Mouse (Mus musculus) hindbrain, embryonic 15.5 days (tissue): ENCODE results near the gene Coq10a. TPM values are rescaled to one million over a fixed set of nuclear protein-coding genes. Genes with fewer than 3 reads are reported as not detected.
"Not testable (repeated sequence)": the region's sequence is repeated elsewhere in the genome, so short reads cannot be mapped to it uniquely, and the experiment has no call there.

Experiments used
- ATAC-seq: fragments of 200-750 bp; cut with Nextera tagmentation; 2 replicates; pipeline ENCODE4 v1.8.0; 2017; ENCODE audit warnings: low read depth, moderate number of reproducible peaks, moderate TSS enrichment; ENCODE audit not compliant: low FRiP score
- H3K27ac ChIP-seq: fragments of 300-500 bp; sonication (generic); replicated peaks from 2 replicates; pipeline ENCODE4 v1.5.1; 2015; ENCODE audit warnings: mild to moderate bottlenecking, inconsistent platforms
- H3K27me3 ChIP-seq: fragments of 300-500 bp; sonication (generic); 2 replicates; pipeline ENCODE4 v1.6.1; 2015; ENCODE audit warnings: control low read depth, inconsistent platforms
- H3K36me3 ChIP-seq: fragments of 300-500 bp; sonication (generic); 2 replicates; pipeline ENCODE4 v1.6.1; 2015; ENCODE audit warnings: control low read depth, inconsistent platforms
- H3K4me1 ChIP-seq: fragments of 300-500 bp; sonication (generic); replicated peaks from 2 replicates; pipeline ENCODE4 v1.6.1; 2015; ENCODE audit warnings: control low read depth, inconsistent platforms
- H3K4me2 ChIP-seq: fragments of 300-500 bp; sonication (generic); 2 replicates; pipeline ENCODE4 v1.6.1; 2015; ENCODE audit warnings: moderate library complexity, mild to moderate bottlenecking, inconsistent platforms
- H3K4me3 ChIP-seq: fragments of 300-500 bp; sonication (generic); 2 replicates; pipeline ENCODE4 v1.5.1; 2015; ENCODE audit warnings: mild to moderate bottlenecking, inconsistent platforms
- H3K9ac ChIP-seq: fragments of 300-500 bp; sonication (generic); 2 replicates; pipeline ENCODE4 v1.6.1; 2015; ENCODE audit warnings: inconsistent platforms
- H3K9me3 ChIP-seq: fragments of 300-500 bp; sonication (generic); 2 replicates; pipeline ENCODE4 v1.6.1; 2016; ENCODE audit warnings: control low read depth, inconsistent platforms
- WGBS: fragments of 180-500 bp; shearing (Covaris S2); methylation state at CpG from one replicate; pipeline ENCODE4 v1.1.7; 2015; 5-methylcytosine and 5-hydroxymethylcytosine counted together
- polyA plus RNA-seq: library from polyadenylated mRNA; unstranded; fragments of >200 nt; fragmentation: Nextera tagmentation; extraction: Ambion mirVana; gene quantifications from 2 replicates; pipeline ENCODE4 v1.2.1, GENCODE M21; 2015

Coq10a gene
- polyA plus RNA-seq, 1 experiment from 2014 or later = 41.9 TPM

DNA sequence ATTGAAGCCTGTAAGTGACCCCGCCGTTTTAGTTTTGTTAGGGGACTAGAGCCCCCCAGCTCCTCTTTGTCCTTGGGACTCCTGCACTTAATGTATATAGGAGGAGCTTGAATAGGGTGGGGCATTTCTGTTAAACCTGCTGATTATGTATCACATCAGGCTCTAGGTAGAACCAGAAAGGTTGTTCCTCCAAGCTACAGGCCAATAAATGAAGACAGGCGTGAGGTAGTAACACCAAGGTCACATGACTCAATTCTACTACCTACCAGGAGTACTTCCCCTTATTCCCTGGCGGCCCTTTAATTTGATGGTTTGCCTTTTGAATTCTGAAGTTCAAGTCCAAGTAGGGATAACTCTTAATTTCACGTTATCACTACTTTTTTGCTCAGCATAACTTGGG is 30.4 kb downstream of the Coq10a start:
- H3K4me3 ChIP-seq = peak overlapping the region; percentile 100
- H3K9me3 ChIP-seq = no peaks in the 10 kb centered on the region
- H3K27ac ChIP-seq = peak overlapping the region; percentile 98
- H3K4me1 ChIP-seq = peaks cover 33% of the 10 kb centered on the region
- H3K4me2 ChIP-seq = peak overlapping the region; percentile 93
- H3K36me3 ChIP-seq = no peaks in the 10 kb centered on the region
- no peaks in the 10 kb centered on the region for H3K27me3 ChIP-seq
- ATAC-seq = no peak
- 30% methylated on average over 5 of the region's 5 CpGs for WGBS
- H3K9ac ChIP-seq = peak overlapping the region; percentile 99

GRCm38 (mm10) chr10:128337306-128338181 is 31.3 kb downstream of the Coq10a start, which contains the start of gene Cs:
TSS of gene Cs (plus strand) at chr10:128337734.
- ATAC-seq = peak; percentile 99

DNA sequence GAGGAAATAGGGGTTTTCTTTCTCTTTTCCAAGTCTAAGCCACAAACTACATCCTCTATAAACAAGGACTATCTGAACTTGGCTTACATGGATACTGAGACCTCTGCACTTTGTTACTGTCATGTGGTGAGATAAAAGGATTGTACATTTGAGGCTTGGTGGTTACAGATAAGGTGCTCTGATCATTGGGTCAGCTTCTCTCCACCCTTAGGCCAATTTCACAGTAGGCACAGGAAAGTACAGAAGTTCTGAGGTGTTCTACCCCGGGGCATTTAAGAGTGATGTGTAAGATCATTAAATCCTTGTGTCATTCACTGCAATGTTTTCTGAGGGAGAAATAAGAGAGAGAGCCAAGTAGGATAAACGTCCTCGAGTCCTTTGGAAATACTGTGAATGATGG is 32.2 kb downstream of the Coq10a start:
- Histone ChIP-seq H3K4me1 (peaks cover 31% of the 10 kb centered on the region), H3K4me3 (peak overlapping the region; percentile 100), H3K9me3 (no peaks in the 10 kb centered on the region), H3K27ac (peak overlapping the region; percentile 98; the same call in 1 of the 2 replicates), H3K36me3 (no peaks in the 10 kb centered on the region), H3K9ac (no peak overlapping the region), H3K27me3 (no peaks in the 10 kb centered on the region), H3K4me2 (peak overlapping the region; percentile 93)
- 86% methylated on average over 3 of the region's 3 CpGs for WGBS
- ATAC-seq = no peak

More at GRCm38 (mm10) chr10:128337306-128338181, 31.3 kb downstream of the Coq10a start, which contains the start of gene Cs:
- 1% methylated on average over 61 of the region's 61 CpGs for WGBS
- Histone ChIP-seq H3K4me3 (peak within 1 kb of the TSS; percentile 100), H3K36me3 (no peaks in the 10 kb centered on the region), H3K4me2 (peak within 1 kb of the TSS; percentile 93), H3K9me3 (no peaks in the 10 kb centered on the region), H3K9ac (peak within 1 kb of the TSS; percentile 99), H3K27me3 (no peaks in the 10 kb centered on the region), H3K27ac (peak within 1 kb of the TSS; percentile 98), H3K4me1 (peaks cover 31% of the 10 kb centered on the region)

GRCm38 (mm10) chr10:128336195-128336594 is 32.6 kb downstream of the Coq10a start:
- no peaks in the 10 kb centered on the region for H3K36me3 ChIP-seq

DNA sequence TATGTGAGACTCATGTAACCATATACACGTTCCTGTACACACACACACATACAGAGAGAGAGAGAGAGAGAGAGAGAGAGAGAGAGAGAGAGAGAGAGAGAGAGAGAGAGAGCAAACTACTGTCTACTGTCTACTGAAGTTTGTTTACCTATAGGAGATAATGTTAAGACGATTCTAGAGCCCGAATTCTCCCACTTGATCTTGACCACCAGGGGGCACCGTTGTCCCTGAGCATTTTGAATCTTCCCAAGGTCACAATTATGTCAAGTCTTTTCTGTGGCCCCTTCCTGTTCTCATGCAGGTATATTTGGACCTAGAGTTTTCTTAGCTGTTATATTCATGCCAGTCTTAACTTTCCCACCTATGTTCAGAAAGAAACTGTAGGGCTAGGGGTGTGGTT is 33.2 kb downstream of the Coq10a start:
- no peak overlapping the region for H3K4me2 ChIP-seq
- ATAC-seq = no peak
- 3% methylated on average over 4 of the region's 4 CpGs for WGBS

More at GRCm38 (mm10) chr10:128336195-128336594, 32.6 kb downstream of the Coq10a start:
- peaks cover 31% of the 10 kb centered on the region for H3K4me1 ChIP-seq
- H3K9ac ChIP-seq = no peak overlapping the region
- no peak for ATAC-seq
- no peaks in the 10 kb centered on the region for H3K9me3 ChIP-seq
- H3K4me3 ChIP-seq = no peak overlapping the region
- H3K27ac ChIP-seq = no peak overlapping the region
- H3K4me2 ChIP-seq = no peak overlapping the region
- 97% methylated on average over 3 of the region's 3 CpGs for WGBS
- H3K27me3 ChIP-seq = no peaks in the 10 kb centered on the region

DNA sequence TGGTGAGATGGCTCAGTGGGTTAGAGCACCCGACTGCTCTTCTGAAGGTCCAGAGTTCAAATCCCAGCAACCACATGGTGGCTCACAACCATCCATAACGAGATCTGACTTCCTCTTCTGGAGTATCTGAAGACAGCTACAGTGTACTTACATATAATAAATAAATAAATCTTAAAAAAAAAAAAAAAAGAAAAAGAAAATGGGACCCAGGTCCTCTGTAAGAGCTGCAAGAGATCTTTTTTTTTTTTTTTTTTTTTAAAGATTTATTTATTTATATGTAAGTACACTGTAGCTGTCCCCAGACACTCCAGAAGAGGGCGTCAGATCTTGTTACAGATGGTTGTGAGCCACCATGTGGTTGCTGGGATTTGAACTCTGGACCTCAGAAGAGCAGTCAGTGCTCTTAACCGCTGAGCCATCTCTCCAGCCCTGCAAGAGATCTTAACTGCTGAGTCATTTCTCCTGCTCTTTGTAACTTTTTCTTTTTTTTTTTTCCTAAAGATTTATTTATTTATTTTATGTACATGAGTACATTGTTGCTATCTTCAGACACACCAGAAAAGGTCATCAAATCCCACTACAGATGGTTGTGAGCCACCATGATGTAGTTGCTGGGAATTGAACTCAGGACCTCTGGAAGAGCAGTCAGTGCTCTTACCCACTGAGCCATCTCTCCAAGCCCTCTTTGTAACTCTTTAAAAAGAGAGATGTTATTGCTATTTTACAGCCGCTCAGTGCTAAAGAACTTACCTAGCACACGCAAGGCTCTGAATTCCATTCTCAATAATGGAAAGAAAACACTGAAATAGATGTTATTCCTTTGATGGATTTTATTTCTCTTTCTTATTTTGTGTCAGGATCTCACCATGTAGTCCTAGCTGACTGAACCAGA is 36.2 kb downstream of the Coq10a start:
- H3K9ac ChIP-seq, H3K4me1 ChIP-seq, H3K27ac ChIP-seq, H3K4me3 ChIP-seq, H3K27me3 ChIP-seq, H3K9me3 ChIP-seq, ATAC-seq, H3K4me2 ChIP-seq: not testable (repeated sequence)
- peaks cover 11% of the 10 kb centered on the region for H3K36me3 ChIP-seq
- WGBS = 77% methylated on average over 6 of the region's 6 CpGs

More for the DNA sequence above, 33.2 kb downstream of the Coq10a start:
- Histone ChIP-seq H3K4me1 (peaks cover 31% of the 10 kb centered on the region), H3K36me3 (no peaks in the 10 kb centered on the region), H3K27me3 (no peaks in the 10 kb centered on the region), H3K27ac (no peak overlapping the region), H3K9ac (no peak overlapping the region), H3K9me3 (no peaks in the 10 kb centered on the region), H3K4me3 (no peak overlapping the region)

- ATAC-seq = no peak
- Histone ChIP-seq H3K9me3 (no peaks in the 10 kb centered on the region), H3K4me1 (peaks cover 15% of the 10 kb centered on the region), H3K27me3 (no peaks in the 10 kb centered on the region), H3K4me3 (no peak overlapping the region), H3K4me2 (no peak overlapping the region), H3K36me3 (peaks cover 37% of the 10 kb centered on the region), H3K27ac (no peak overlapping the region), H3K9ac (no peak overlapping the region)
- WGBS = 83% methylated on average over 10 of the region's 10 CpGs
Measured at GRCm38 (mm10) chr10:128327610-128328009, 41.2 kb downstream of the Coq10a start.

DNA sequence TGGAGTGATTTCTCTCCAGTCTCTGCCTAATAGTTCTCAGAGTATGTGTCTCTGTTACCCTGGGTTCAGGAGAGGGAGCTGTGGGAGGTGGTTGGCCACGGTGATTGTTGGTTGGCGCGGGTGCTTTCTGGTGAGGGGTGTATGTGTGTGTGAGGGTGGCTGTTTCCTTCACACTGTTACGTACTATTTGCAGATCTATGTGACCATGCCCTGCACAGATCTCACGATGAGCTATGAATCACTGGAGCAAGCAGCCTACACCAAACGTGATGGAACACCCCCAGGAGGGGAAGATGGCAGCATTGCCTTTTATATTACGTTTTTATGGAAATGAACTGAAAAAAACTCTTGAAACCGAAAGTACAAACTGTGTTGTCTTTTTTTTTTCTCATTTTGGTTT is 42.0 kb downstream of the Coq10a start:
- Histone ChIP-seq H3K36me3 (peaks cover 37% of the 10 kb centered on the region), H3K27ac (no peak overlapping the region), H3K4me1 (peaks cover 16% of the 10 kb centered on the region), H3K4me3 (no peak overlapping the region), H3K9ac (no peak overlapping the region), H3K4me2 (no peak overlapping the region), H3K27me3 (no peaks in the 10 kb centered on the region), H3K9me3 (no peaks in the 10 kb centered on the region)
- WGBS = 95% methylated on average over 8 of the region's 8 CpGs
- no peak for ATAC-seq

DNA sequence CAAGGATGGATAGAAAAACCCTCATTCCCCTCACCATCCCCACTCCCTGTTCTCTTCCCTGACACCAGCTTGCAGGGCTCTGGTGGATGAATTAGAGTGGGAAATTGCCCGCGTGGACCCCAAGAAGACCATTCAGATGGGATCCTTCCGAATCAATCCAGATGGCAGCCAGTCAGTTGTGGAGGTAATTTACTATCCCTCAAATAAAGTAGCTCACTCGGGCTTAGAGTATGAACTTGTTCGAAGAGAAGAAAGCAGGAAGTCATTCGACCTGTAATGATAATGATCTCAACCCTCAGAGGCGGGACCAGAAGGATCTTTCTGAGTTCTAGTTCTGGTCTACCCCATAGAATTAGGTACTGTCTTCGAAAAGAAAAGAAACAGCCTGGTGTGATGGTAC is 45.3 kb downstream of the Coq10a start:
- Histone ChIP-seq H3K4me2 (peak overlapping the region; percentile 70), H3K4me1 (peaks cover 21% of the 10 kb centered on the region)
- WGBS = 85% methylated on average over 8 of the region's 8 CpGs

GRCm38 (mm10) chr10:128322141-128323108 is 46.4 kb downstream of the Coq10a start, which contains the start of gene Cnpy2:
TSS of gene Cnpy2 (plus strand) at chr10:128322459.
- peaks cover 21% of the 10 kb centered on the region for H3K4me1 ChIP-seq
- peak within 1 kb of the TSS; percentile 96 for H3K27ac ChIP-seq
- no peaks in the 10 kb centered on the region for H3K9me3 ChIP-seq
- ATAC-seq = peak; percentile 97
- peak within 1 kb of the TSS; percentile 97 for H3K9ac ChIP-seq
- H3K4me2 ChIP-seq = peak within 1 kb of the TSS; percentile 70
- peaks cover 56% of the 10 kb centered on the region for H3K36me3 ChIP-seq
- peak within 1 kb of the TSS; percentile 86 for H3K4me3 ChIP-seq
- under 1% methylated on average over 40 of the region's 40 CpGs for WGBS
- no peaks in the 10 kb centered on the region for H3K27me3 ChIP-seq

More for the DNA sequence above, 45.3 kb downstream of the Coq10a start:
- no peak for ATAC-seq
- Histone ChIP-seq H3K27me3 (no peaks in the 10 kb centered on the region), H3K36me3 (peaks cover 52% of the 10 kb centered on the region), H3K9me3 (no peaks in the 10 kb centered on the region), H3K27ac (peak overlapping the region; percentile 96; the same call in 1 of the 2 replicates), H3K4me3 (peak overlapping the region; percentile 86), H3K9ac (peak overlapping the region; percentile 97)

DNA sequence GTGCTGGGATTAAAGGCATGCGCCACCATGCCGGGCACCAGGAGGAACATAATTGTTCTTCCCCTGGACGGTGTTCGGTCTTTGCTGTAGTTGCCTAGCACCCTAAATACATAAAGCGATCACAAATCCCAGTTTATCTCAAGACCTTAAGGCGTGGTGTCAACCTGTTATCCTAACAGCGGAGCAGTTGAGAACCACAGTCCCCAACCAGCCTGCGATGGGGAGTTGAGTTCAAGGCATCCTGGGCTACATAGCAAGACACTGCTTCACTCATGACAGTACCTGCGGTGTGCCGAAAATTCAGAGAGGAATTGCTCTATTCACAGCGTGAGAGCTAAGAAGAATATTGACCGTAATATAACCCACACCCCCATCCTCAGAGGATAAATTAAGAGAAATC is 47.2 kb downstream of the Coq10a start:
- H3K9ac ChIP-seq = 0 out of 2 replicates have a peak overlapping the region, but pooled peaks have one; percentile 11
- H3K4me2 ChIP-seq = peak overlapping the region; percentile 70
- H3K27ac ChIP-seq = peak overlapping the region; percentile 96
- peak overlapping the region; percentile 86 for H3K4me3 ChIP-seq
- ATAC-seq = no peak
- peaks cover 49% of the 10 kb centered on the region for H3K36me3 ChIP-seq
- no peaks in the 10 kb centered on the region for H3K27me3 ChIP-seq
- WGBS = 60% methylated on average over 12 of the region's 12 CpGs
- H3K4me1 ChIP-seq = peaks cover 21% of the 10 kb centered on the region
- no peaks in the 10 kb centered on the region for H3K9me3 ChIP-seq
